Mouse (Mus musculus) C2C12 (cell line): ENCODE measurements around the gene Syt9.

Source experiments
- CTCF ChIP-seq: IDR thresholded peaks from one replicate; pipeline ENCODE4 v1.5.1; 2011; ENCODE audit not compliant: control insufficient read depth, insufficient read depth, insufficient read length
- FOSL1 ChIP-seq: IDR thresholded peaks from one replicate; pipeline ENCODE4 v1.8.0; 2011; ENCODE audit warnings: mild to moderate bottlenecking, low read length; ENCODE audit not compliant: poor library complexity, insufficient read depth, severe bottlenecking
- MAX ChIP-seq: IDR thresholded peaks from one replicate; pipeline ENCODE4 v1.6.1; 2011; ENCODE audit warnings: mild to moderate bottlenecking, control low read depth

- TF ChIP-seq CTCF: no peak
- no peak for TF ChIP-seq FOSL1
- TF ChIP-seq MAX: no peak
Measured at GRCm38 (mm10) chr7:107593904-107594303, 223.4 kb downstream of the Syt9 start.
